Mouse (Mus musculus) small intestine, adult 2 months (tissue): ENCODE data around the gene Ankrd13a.

Source experiments
- CTCF ChIP-seq: fragments of 200-500 bp; IDR thresholded peaks from 2 replicates; pipeline ENCODE4 v1.5.1; 2012; ENCODE audit warnings: low read depth, mild to moderate bottlenecking, control low read depth, inconsistent platforms, low read length, moderate library complexity, mixed read lengths; ENCODE audit not compliant: insufficient replicate concordance, insufficient read length; ENCODE audit errors: extremely low read depth
- POLR2A ChIP-seq: fragments of 200-500 bp; IDR thresholded peaks from 2 replicates; pipeline ENCODE4 v1.6.1; 2012; ENCODE audit warnings: low read depth, mild to moderate bottlenecking, control low read depth, inconsistent platforms, low read length, moderate library complexity

GRCm38 (mm10) chr5:114738707-114739241, 35.7 kb upstream of the Ankrd13a start:
- TF ChIP-seq CTCF: no peak
- no peak for TF ChIP-seq POLR2A
